Mouse (Mus musculus) CH12.LX (cell line): ENCODE data around the gene Zic1. TPM values are rescaled to one million over a fixed set of nuclear protein-coding genes. Genes with fewer than 3 reads are reported as not detected.

Source experiments
- DNase-seq: peaks from one replicate; pipeline ENCODE4 v3.0.0-alpha.2; 2013; ENCODE audit errors: extremely low read depth
- H3K27ac ChIP-seq: 2 replicates; pipeline ENCODE4 v1.5.1; 2012; ENCODE audit warnings: low read depth, mild to moderate bottlenecking, control low read depth, moderate library complexity; ENCODE audit not compliant: insufficient read depth
- H3K27me3 ChIP-seq: replicated peaks from 2 replicates; pipeline ENCODE3; 2012; ENCODE audit warnings: inconsistent platforms
- H3K36me3 ChIP-seq, 2 experiments: replicated peaks in 1 of 2; 2 replicates each; pipeline versions ENCODE3 to v1.6.1; 2012; ENCODE audit warnings: inconsistent platforms in 1 of 2, low read length in 1 of 2, mild to moderate bottlenecking in 1 of 2, mixed read lengths in 1 of 2, moderate library complexity in 1 of 2; ENCODE audit not compliant: control insufficient read depth in 1 of 2, insufficient read depth in 1 of 2
- H3K4me1 ChIP-seq, 2 experiments: 2 replicates each; pipeline ENCODE4 v1.6.1; 2012; ENCODE audit warnings: inconsistent platforms in 1 of 2, moderate library complexity in 1 of 2; ENCODE audit not compliant: insufficient read depth in 2 of 2, control insufficient read depth in 1 of 2
- H3K4me2 ChIP-seq: 2 replicates; pipeline ENCODE4 v1.6.1; 2012; ENCODE audit warnings: low read depth, mild to moderate bottlenecking, control low read depth; ENCODE audit not compliant: poor library complexity, insufficient read depth, severe bottlenecking
- H3K4me3 ChIP-seq, 3 experiments: fragments of 150-350 bp in 1 of 3; sonication (generic) in 1 of 3; replicated peaks in 1 of 3; 2 replicates each; pipeline versions ENCODE3 to v1.5.1; 2011 to 2012; ENCODE audit warnings: low read depth in 2 of 3, low read length in 2 of 3, mild to moderate bottlenecking in 2 of 3, moderate library complexity in 2 of 3, control low read depth in 1 of 3, improper control_type of control experiment in 1 of 3, inconsistent platforms in 1 of 3, mixed read lengths in 1 of 3; ENCODE audit not compliant: poor library complexity in 1 of 3
- H3K79me2 ChIP-seq: replicated peaks from 2 replicates; pipeline ENCODE4 v1.6.1; 2012; ENCODE audit warnings: mild to moderate bottlenecking, moderate library complexity; ENCODE audit not compliant: control insufficient read depth, poor library complexity, insufficient read depth, severe bottlenecking; ENCODE audit errors: extremely low read depth
- H3K9ac ChIP-seq: 2 replicates; pipeline ENCODE4 v1.6.1; 2012; ENCODE audit warnings: low read depth, mild to moderate bottlenecking, control low read depth, moderate library complexity; ENCODE audit not compliant: insufficient read depth
- H3K9me3 ChIP-seq: replicated peaks from 2 replicates; pipeline ENCODE3; 2012; ENCODE audit warnings: low read length, inconsistent platforms, mixed read lengths
- CHD2 ChIP-seq: IDR thresholded peaks from 2 replicates; pipeline ENCODE4 v1.6.1; 2011; ENCODE audit warnings: low read length, improper control_type of control experiment
- E2F4 ChIP-seq: IDR thresholded peaks from 2 replicates; pipeline ENCODE4 v1.6.1; 2011; ENCODE audit warnings: low read depth, low read length, improper control_type of control experiment; ENCODE audit not compliant: insufficient replicate concordance
- ELF1 ChIP-seq: IDR thresholded peaks from 2 replicates; pipeline ENCODE4 v1.6.1; 2014; ENCODE audit warnings: low read depth, mild to moderate bottlenecking, inconsistent platforms, low read length, improper control_type of control experiment
- EP300 ChIP-seq: IDR thresholded peaks from 2 replicates; pipeline ENCODE4 v1.6.1; 2011; ENCODE audit warnings: low read length, improper control_type of control experiment
- GABPA ChIP-seq: IDR thresholded peaks from 2 replicates; pipeline ENCODE4 v1.6.1; 2012; ENCODE audit warnings: low read depth, low read length, improper control_type of control experiment, inconsistent platforms; ENCODE audit not compliant: insufficient replicate concordance
- HCFC1 ChIP-seq: IDR thresholded peaks from 2 replicates; pipeline ENCODE4 v1.6.1; 2012; ENCODE audit warnings: low read depth, mild to moderate bottlenecking, inconsistent platforms, low read length, improper control_type of control experiment
- JUN ChIP-seq: IDR thresholded peaks from 2 replicates; pipeline ENCODE4 v1.6.1; 2011; ENCODE audit warnings: low read depth, mild to moderate bottlenecking, low read length, improper control_type of control experiment, moderate library complexity; ENCODE audit not compliant: insufficient read depth
- JUND ChIP-seq: conservative IDR thresholded peaks from 2 replicates; pipeline ENCODE4 v1.6.1; 2011; ENCODE audit warnings: low read depth, low read length, improper control_type of control experiment
- MAX ChIP-seq: IDR thresholded peaks from 2 replicates; pipeline ENCODE4 v1.6.1; 2011; ENCODE audit warnings: low read length, improper control_type of control experiment
- MEF2A ChIP-seq: IDR thresholded peaks from 2 replicates; pipeline ENCODE4 v1.6.1; 2014; ENCODE audit warnings: low read depth, mild to moderate bottlenecking, inconsistent platforms, low read length, improper control_type of control experiment, borderline replicate concordance
- MYC ChIP-seq: IDR thresholded peaks from 2 replicates; pipeline ENCODE4 v1.6.1; 2011; ENCODE audit warnings: low read depth, mild to moderate bottlenecking, improper control_type of control experiment, low read length
- NELFE ChIP-seq: IDR thresholded peaks from 2 replicates; pipeline ENCODE4 v1.6.1; 2011; ENCODE audit warnings: low read depth, low read length, improper control_type of control experiment
- NRF1 ChIP-seq: IDR thresholded peaks from 2 replicates; pipeline ENCODE4 v1.6.1; 2014; ENCODE audit warnings: low read depth, mild to moderate bottlenecking, inconsistent platforms, low read length, improper control_type of control experiment, moderate library complexity
- PAX5 ChIP-seq: IDR thresholded peaks from 2 replicates; pipeline ENCODE4 v1.6.1; 2012; ENCODE audit warnings: low read length, inconsistent platforms, mixed read lengths
- POLR2AphosphoS2 ChIP-seq: IDR thresholded peaks from 2 replicates; pipeline ENCODE4 v1.6.1; 2011; ENCODE audit warnings: low read depth, low read length, improper control_type of control experiment
- TBP ChIP-seq: conservative IDR thresholded peaks from 2 replicates; pipeline ENCODE4 v1.6.1; 2011; ENCODE audit warnings: low read depth, low read length, improper control_type of control experiment
- TCF12 ChIP-seq: IDR thresholded peaks from 2 replicates; pipeline ENCODE4 v1.6.1; 2014; ENCODE audit warnings: low read depth, mild to moderate bottlenecking, inconsistent platforms, low read length, improper control_type of control experiment
- ZC3H11A ChIP-seq: IDR thresholded peaks from 2 replicates; pipeline ENCODE4 v1.6.1; 2012; ENCODE audit warnings: low read depth, mild to moderate bottlenecking, inconsistent platforms, low read length, improper control_type of control experiment
- ZKSCAN1 ChIP-seq: IDR thresholded peaks from 2 replicates; pipeline ENCODE4 v1.6.1; 2012; ENCODE audit warnings: low read depth, inconsistent platforms, low read length, improper control_type of control experiment, borderline replicate concordance
- dilution Hi-C: fragments of 300-500 bp; cut with MboI; formaldehyde crosslinking; loops from 2 replicates; pipeline ENCODE4 v1.14.3; 2020; ENCODE audit warnings: low sequenced_read_pairs; ENCODE audit not compliant: extremely low pct_unique_long_range_greater_than_20kb, extremely low pct_ligation_motif_present
- in situ Hi-C: fragments of 300-500 bp; cut with MboI; formaldehyde crosslinking; loops from 3 replicates; pipeline ENCODE4 v1.14.3; 2019; ENCODE audit warnings: low sequenced_read_pairs, low pct_ligation_motif_present, low pct_unique_long_range_greater_than_20kb, mixed read lengths
- polyA plus RNA-seq: library from polyadenylated mRNA; unstranded; fragments of >175 nt; gene quantifications from 2 replicates; pipeline ENCODE4 v1.2.1, GENCODE M21; 2012; ENCODE audit warnings: low read depth; ENCODE audit not compliant: insufficient read length
- total RNA-seq, 2 experiments: library from RNA; depleted of rRNA; stranded (reverse); fragments of 300-350 nt in 1 of 2; fragments of >200 nt in 1 of 2; gene quantifications; 2 replicates each; pipeline ENCODE4 v1.2.3; 2012 to 2014

Zic1 gene
- total and polyA plus RNA-seq, 3 experiments, result not detected

DNA sequence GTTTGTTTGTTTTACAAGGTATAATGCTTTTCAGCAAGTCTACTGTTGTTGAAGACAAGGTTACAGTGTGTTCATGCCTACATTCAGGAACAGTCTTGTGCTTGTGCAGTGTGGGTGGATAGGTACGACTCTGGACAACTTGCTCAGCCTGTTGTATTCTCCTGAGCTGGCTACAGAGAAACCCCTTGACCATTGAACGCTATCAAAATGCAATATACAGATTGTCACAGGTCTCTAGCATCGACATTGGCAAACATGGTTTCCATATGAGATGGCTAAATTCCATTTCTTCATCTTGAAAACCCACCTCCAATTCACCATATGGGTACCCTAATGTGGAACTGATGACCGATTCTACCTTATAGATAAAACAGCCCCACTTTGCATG is 9.3 kb downstream of the Zic1 start:
- in situ Hi-C loops (no loop called here), dilution Hi-C loops (no loop called here)
- H3K27me3 ChIP-seq, result no peaks in the 10 kb centered on the region
- no peak overlapping the region for H3K4me3 ChIP-seq
- no peak overlapping the region for H3K9ac ChIP-seq
- DNase-seq, result no peak
- TF ChIP-seq MYC, result no peak
- no peak for TF ChIP-seq CHD2
- TF ChIP-seq JUND, result no peak
- TF ChIP-seq TCF12, result no peak
- no peak for TF ChIP-seq MEF2A
- no peak for TF ChIP-seq ELF1
- TF ChIP-seq E2F4, result no peak
- TF ChIP-seq MAX, result no peak
- no peak for TF ChIP-seq PAX5
- no peak for TF ChIP-seq ZC3H11A
- no peak for TF ChIP-seq NELFE
- TF ChIP-seq HCFC1, result no peak
- TF ChIP-seq POLR2AphosphoS2, result no peak
- no peak for TF ChIP-seq JUN
- no peak for TF ChIP-seq TBP
- no peak for TF ChIP-seq GABPA
- H3K9me3 ChIP-seq, result peaks cover 35% of the 10 kb centered on the region
- H3K36me3 ChIP-seq, result no peaks in the 10 kb centered on the region
- H3K27ac ChIP-seq, result no peak overlapping the region
- H3K79me2 ChIP-seq, result no peaks in the 10 kb centered on the region
- H3K4me1 ChIP-seq, result no peaks in the 10 kb centered on the region
- H3K4me2 ChIP-seq, result no peak overlapping the region

- in situ Hi-C loops, result no loop called here
- no peak overlapping the region for H3K9ac ChIP-seq
- no peak overlapping the region for H3K27ac ChIP-seq
- peaks cover 39% of the 10 kb centered on the region for H3K9me3 ChIP-seq
- no peak for DNase-seq
- no peaks in the 10 kb centered on the region for H3K36me3 ChIP-seq
- TF ChIP-seq EP300, result no peak
- no peak for TF ChIP-seq HCFC1
- TF ChIP-seq ZKSCAN1, result no peak
- TF ChIP-seq NRF1, result no peak
- TF ChIP-seq NELFE, result no peak
- TF ChIP-seq MEF2A, result no peak
- no peaks in the 10 kb centered on the region for H3K4me1 ChIP-seq
- dilution Hi-C loops, result no loop called here
- no peaks in the 10 kb centered on the region for H3K27me3 ChIP-seq
- no peak overlapping the region for H3K4me3 ChIP-seq
- no peak overlapping the region for H3K4me2 ChIP-seq
- H3K79me2 ChIP-seq, result no peaks in the 10 kb centered on the region
These were observed 9.8 kb downstream of the Zic1 start for GRCm38 (mm10) chr9:91355629-91356352.
